Mouse (Mus musculus): ENCODE results near the gene Aftph.
A peak's percentile ranks its signal among the peaks of the same experiment; 100 is the strongest.

Aftph gene

GRCm38 (mm10) chr11:20646986-20647726, 94.2 kb downstream of the Aftph start:
- DNase-seq, result no peak

- no peak for DNase-seq
These were observed 95.2 kb downstream of the Aftph start for GRCm38 (mm10) chr11:20646142-20646541.

GRCm38 (mm10) chr11:20645521-20645920, 95.9 kb downstream of the Aftph start:
- no peak for DNase-seq

GRCm38 (mm10) chr11:20644872-20645271, 96.5 kb downstream of the Aftph start:
- no peak for DNase-seq

GRCm38 (mm10) chr11:20644166-20644565, 97.2 kb downstream of the Aftph start:
- DNase-seq, result peak; percentile 54

GRCm38 (mm10) chr11:20643161-20643560, 98.2 kb downstream of the Aftph start:
- DNase-seq, result no peak

- DNase-seq, result no peak
These were observed 99.1 kb downstream of the Aftph start for GRCm38 (mm10) chr11:20642321-20642720.

- no peak for DNase-seq
These were observed 101.4 kb downstream of the Aftph start for GRCm38 (mm10) chr11:20639918-20640447.

- DNase-seq, result peak; percentile 87
These were observed 102.5 kb downstream of the Aftph start for GRCm38 (mm10) chr11:20638841-20639240.

GRCm38 (mm10) chr11:20637060-20637459, 104.3 kb downstream of the Aftph start:
- no peak for DNase-seq

- no peak for DNase-seq
These were observed 105.3 kb downstream of the Aftph start for GRCm38 (mm10) chr11:20636114-20636513.

- no peak for DNase-seq
These were observed 105.7 kb downstream of the Aftph start for GRCm38 (mm10) chr11:20635646-20636045.

All from thymus, postnatal 14 days (tissue).